Mouse (Mus musculus) heart, embryonic 10.5 days (tissue): ENCODE results near the gene Gm10720. TPM values are rescaled to one million over a fixed set of nuclear protein-coding genes. Genes with fewer than 3 reads are reported as not detected.
A peak's percentile ranks its signal among the peaks of the same experiment; 100 is the strongest.
"Not testable (repeated sequence)": the region's sequence is repeated elsewhere in the genome, so short reads cannot be mapped to it uniquely, and the experiment has no call there.

Experiments used
- DNase-seq: peaks from one replicate; pipeline ENCODE4 v3.0.0-alpha.2; 2017; ENCODE audit warnings: low spot score
- H3K27ac ChIP-seq: fragments of 300-500 bp; sonication (generic); 2 replicates; pipeline ENCODE4 v1.5.1; 2016; ENCODE audit warnings: mild to moderate bottlenecking
- H3K27me3 ChIP-seq: fragments of 300-500 bp; sonication (generic); 2 replicates; pipeline ENCODE4 v1.6.1; 2016; ENCODE audit warnings: mild to moderate bottlenecking; ENCODE audit not compliant: poor library complexity, insufficient read depth, severe bottlenecking
- H3K36me3 ChIP-seq: fragments of 300-500 bp; sonication (generic); 2 replicates; pipeline ENCODE4 v1.6.1; 2016; ENCODE audit warnings: mild to moderate bottlenecking, moderate library complexity
- H3K4me1 ChIP-seq: fragments of 300-500 bp; sonication (generic); 2 replicates; pipeline ENCODE4 v1.6.1; 2016; ENCODE audit warnings: mild to moderate bottlenecking
- H3K4me3 ChIP-seq: fragments of 300-500 bp; sonication (generic); 2 replicates; pipeline ENCODE4 v1.5.1; 2016; ENCODE audit warnings: mild to moderate bottlenecking, moderate library complexity
- H3K9me3 ChIP-seq: fragments of 300-500 bp; sonication (generic); 2 replicates; pipeline ENCODE4 v1.6.1; 2016; ENCODE audit warnings: mild to moderate bottlenecking, moderate library complexity
- WGBS: fragments of 180-500 bp; shearing (Covaris S2); methylation state at CpG from one replicate; pipeline ENCODE4 v1.1.7; 2016; 5-methylcytosine and 5-hydroxymethylcytosine counted together
- polyA plus RNA-seq: library from polyadenylated mRNA; unstranded; fragments of >200 nt; fragmentation: Nextera tagmentation; extraction: Ambion mirVana; gene quantifications from 2 replicates; pipeline ENCODE4 v1.2.1, GENCODE M21; 2016

The Gm10720 gene
- not detected in 2 replicates for polyA plus RNA-seq

GRCm38 (mm10) chr9:3015354-3015753 is at the start of gene Gm10720:
Gm10720 (plus strand) TSS chr9:3015654.
- H3K27ac ChIP-seq, DNase-seq, H3K27me3 ChIP-seq, H3K4me1 ChIP-seq, H3K9me3 ChIP-seq, H3K4me3 ChIP-seq, H3K36me3 ChIP-seq: not testable (repeated sequence)
- WGBS: 68% methylated on average over 5 of the region's 9 CpGs

- WGBS: 67% methylated on average over 12 of the region's 12 CpGs
- peak; percentile 75 for DNase-seq
- H3K27ac ChIP-seq, H3K4me3 ChIP-seq, H3K36me3 ChIP-seq, H3K27me3 ChIP-seq, H3K4me1 ChIP-seq, H3K9me3 ChIP-seq: not testable (repeated sequence)
Measured at GRCm38 (mm10) chr9:3000445-3000972, 14.9 kb upstream of the Gm10720 start, which contains the start of gene Gm10722. Gm10722 (plus strand) TSS chr9:3000922.

- DNase-seq, H3K27me3 ChIP-seq, H3K27ac ChIP-seq, H3K9me3 ChIP-seq, H3K36me3 ChIP-seq, H3K4me3 ChIP-seq, H3K4me1 ChIP-seq: not testable (repeated sequence)
- 60% methylated on average over 8 of the region's 8 CpGs for WGBS
Measured at GRCm38 (mm10) chr9:3001006-3001405, 14.4 kb upstream of the Gm10720 start.

GRCm38 (mm10) chr9:3001948-3002659 is 13.3 kb upstream of the Gm10720 start:
- WGBS: 62% methylated on average over 9 of the region's 11 CpGs
- H3K4me3 ChIP-seq, H3K27me3 ChIP-seq, H3K36me3 ChIP-seq, H3K4me1 ChIP-seq, H3K9me3 ChIP-seq, H3K27ac ChIP-seq: not testable (repeated sequence)
- peak; percentile 90 for DNase-seq

GRCm38 (mm10) chr9:3002794-3003396 is 12.6 kb upstream of the Gm10720 start, which contains the start of gene Gm11168:
Gm11168 (plus strand) TSS chr9:3003346.
- WGBS: 66% methylated on average over 6 of the region's 14 CpGs
- H3K9me3 ChIP-seq, DNase-seq, H3K27ac ChIP-seq, H3K27me3 ChIP-seq, H3K4me1 ChIP-seq, H3K36me3 ChIP-seq, H3K4me3 ChIP-seq: not testable (repeated sequence)

- H3K4me1 ChIP-seq, H3K9me3 ChIP-seq, H3K4me3 ChIP-seq, H3K36me3 ChIP-seq, DNase-seq, H3K27ac ChIP-seq, H3K27me3 ChIP-seq: not testable (repeated sequence)
- 80% methylated on average over 1 of the region's 5 CpGs for WGBS
Measured at GRCm38 (mm10) chr9:3006179-3006578, 9.3 kb upstream of the Gm10720 start.

- not testable (repeated sequence) for H3K4me3 ChIP-seq, H3K9me3 ChIP-seq, H3K36me3 ChIP-seq, H3K4me1 ChIP-seq, H3K27ac ChIP-seq, DNase-seq, H3K27me3 ChIP-seq
- 69% methylated on average over 8 of the region's 8 CpGs for WGBS
Measured at GRCm38 (mm10) chr9:3006636-3007035, 8.8 kb upstream of the Gm10720 start.

GRCm38 (mm10) chr9:3007272-3007671 is 8.2 kb upstream of the Gm10720 start:
- H3K27ac ChIP-seq, H3K9me3 ChIP-seq, H3K4me1 ChIP-seq, H3K36me3 ChIP-seq, H3K27me3 ChIP-seq, H3K4me3 ChIP-seq: not testable (repeated sequence)
- 71% methylated on average over 8 of the region's 9 CpGs for WGBS
- DNase-seq: peak; percentile 75

- H3K27me3 ChIP-seq, H3K27ac ChIP-seq, H3K36me3 ChIP-seq, H3K4me3 ChIP-seq, DNase-seq, H3K4me1 ChIP-seq, H3K9me3 ChIP-seq: not testable (repeated sequence)
- no CpG with 5 or more reads among the region's 5 CpGs for WGBS
Measured at GRCm38 (mm10) chr9:3009331-3009730, 6.1 kb upstream of the Gm10720 start.

GRCm38 (mm10) chr9:3012054-3012621 is 3.3 kb upstream of the Gm10720 start:
- not testable (repeated sequence) for H3K27ac ChIP-seq, H3K4me3 ChIP-seq, H3K36me3 ChIP-seq, H3K27me3 ChIP-seq, H3K4me1 ChIP-seq, H3K9me3 ChIP-seq, DNase-seq
- WGBS: 74% methylated on average over 3 of the region's 7 CpGs

- H3K27me3 ChIP-seq, DNase-seq, H3K4me3 ChIP-seq, H3K9me3 ChIP-seq, H3K4me1 ChIP-seq, H3K27ac ChIP-seq, H3K36me3 ChIP-seq: not testable (repeated sequence)
- WGBS: no CpG with 5 or more reads among the region's 11 CpGs
Measured at GRCm38 (mm10) chr9:3012733-3013279, 2.6 kb upstream of the Gm10720 start, which contains the start of gene Gm10721. Gm10721 (plus strand) TSS chr9:3013140.

- not testable (repeated sequence) for H3K9me3 ChIP-seq, H3K27ac ChIP-seq, H3K27me3 ChIP-seq, H3K4me1 ChIP-seq, H3K4me3 ChIP-seq, H3K36me3 ChIP-seq, DNase-seq
- WGBS: 71% methylated on average over 6 of the region's 6 CpGs
Measured at GRCm38 (mm10) chr9:3015896-3016295, 442 bp downstream of the Gm10720 start.

- WGBS: 37% methylated on average over 2 of the region's 9 CpGs
- not testable (repeated sequence) for DNase-seq, H3K9me3 ChIP-seq, H3K4me3 ChIP-seq, H3K27me3 ChIP-seq, H3K27ac ChIP-seq, H3K36me3 ChIP-seq, H3K4me1 ChIP-seq
Measured at GRCm38 (mm10) chr9:3017108-3017507, 1.7 kb downstream of the Gm10720 start, which contains the start of gene Gm10719. Gm10719 (plus strand) TSS chr9:3017408.
